Mouse (Mus musculus) embryonic stem cell, embryonic (primary cell): ENCODE results near the gene Gorasp2.

ENCODE experiments used
- CTCF ChIA-PET, 4 experiments: fragments of 300-600 bp in 2 of 4; fragments of 350-600 bp in 2 of 4; sonication (Branson Sonifier 250); formaldehyde crosslinking; loops; one replicate each; lab custom pipeline; 2022; ENCODE audit warnings: inconsistent platforms in 2 of 4; lab: Charles Lee
- POLR2A ChIA-PET, 4 experiments: fragments of 300-600 bp in 2 of 4; fragments of 350-600 bp in 2 of 4; sonication (Branson Sonifier 250); formaldehyde crosslinking; loops; one replicate each; lab custom pipeline; 2022; ENCODE audit warnings: antibody characterized with exemption in 4 of 4, inconsistent platforms in 1 of 4; lab: Charles Lee

The Gorasp2 gene

GRCm38 (mm10) chr2:70660887-70661714, at the start of gene Gorasp2:
TSS of gene Gorasp2 (plus strand) at chr2:70661576.
- POLR2A ChIA-PET: interaction anchor here in 3 of 4 experiments (0.5 to 5.1 kb wide), 34 partner anchors 9 to 673 kb away, joined by 3 to 47 read pairs (median 4); partner anchors contain the start of genes Dcaf17 (in 1 of the 3), Dync1i2 (in 1 of the 3) and Mettl8 (in 1 of the 3)
- CTCF ChIA-PET: interaction anchor here (0.5 to 2.2 kb wide), 30 partner anchors 8 to 1754 kb away, joined by 3 to 13 read pairs (median 4); no protein-coding TSS in a partner anchor

DNA sequence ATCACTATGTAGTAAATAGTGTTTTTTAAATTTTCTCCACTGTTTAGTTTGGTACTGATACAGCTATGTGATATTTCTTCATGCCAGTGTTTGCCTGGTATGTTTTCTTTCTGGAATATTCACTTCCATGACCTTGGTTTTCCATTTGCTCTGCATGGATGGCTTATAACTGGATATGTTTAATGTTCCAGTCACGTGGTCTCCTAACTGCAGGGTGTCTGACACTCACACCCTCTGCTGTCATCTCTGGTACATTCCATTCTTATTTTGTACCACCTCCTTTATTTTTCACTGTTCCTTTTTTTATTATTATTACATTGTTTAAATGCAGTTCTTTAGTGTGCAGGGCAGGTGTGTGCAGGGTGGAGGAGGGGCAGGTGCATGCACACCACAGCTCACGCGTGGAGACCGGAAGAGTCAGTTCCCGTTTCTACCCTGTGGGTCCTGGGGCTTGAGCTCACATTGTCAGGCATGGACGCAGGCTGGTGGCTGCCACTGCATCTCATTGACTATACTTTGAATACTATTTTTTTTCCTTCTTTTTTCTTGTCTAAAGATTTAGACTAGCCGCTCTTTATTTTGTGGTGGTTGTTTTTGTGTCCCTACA, 46.5 kb upstream of the Gorasp2 start:
- POLR2A ChIA-PET: no interaction called here
- CTCF ChIA-PET: no interaction called here

- ChIA-PET CTCF (interaction anchor here in 3 of 4 experiments (0.6 to 1.3 kb wide), 4 partner anchors 49 to 1571 kb away, joined by 3 to 7 read pairs (median 4); no protein-coding TSS in a partner anchor), POLR2A (no interaction called here)
Observed at GRCm38 (mm10) chr2:70616076-70616475, 45.3 kb upstream of the Gorasp2 start.

DNA sequence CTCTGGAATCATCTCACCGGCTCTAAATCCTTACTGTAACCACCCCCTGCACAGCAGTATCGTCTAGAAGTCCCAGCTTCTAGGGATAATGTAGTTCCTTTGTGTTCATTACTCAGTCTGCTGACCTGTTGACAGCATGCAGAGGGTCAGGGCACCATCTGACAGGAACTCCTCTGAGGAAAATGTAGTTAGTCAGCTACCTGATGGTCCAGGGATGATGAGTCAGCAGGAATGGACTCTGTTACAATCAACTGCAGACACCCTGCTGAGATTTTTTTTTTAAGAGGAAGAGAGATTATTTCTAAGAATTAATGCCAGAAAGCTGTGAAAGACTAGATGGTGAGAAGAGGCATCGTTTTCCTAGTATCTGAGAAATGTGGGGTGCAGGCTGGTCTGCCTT, 44.8 kb upstream of the Gorasp2 start:
- POLR2A ChIA-PET: no interaction called here
- CTCF ChIA-PET: interaction anchor here in 3 of 4 experiments (0.7 to 1.3 kb wide), 5 partner anchors 44 to 490 kb away, joined by 3 to 4 read pairs (median 3); no protein-coding TSS in a partner anchor

DNA sequence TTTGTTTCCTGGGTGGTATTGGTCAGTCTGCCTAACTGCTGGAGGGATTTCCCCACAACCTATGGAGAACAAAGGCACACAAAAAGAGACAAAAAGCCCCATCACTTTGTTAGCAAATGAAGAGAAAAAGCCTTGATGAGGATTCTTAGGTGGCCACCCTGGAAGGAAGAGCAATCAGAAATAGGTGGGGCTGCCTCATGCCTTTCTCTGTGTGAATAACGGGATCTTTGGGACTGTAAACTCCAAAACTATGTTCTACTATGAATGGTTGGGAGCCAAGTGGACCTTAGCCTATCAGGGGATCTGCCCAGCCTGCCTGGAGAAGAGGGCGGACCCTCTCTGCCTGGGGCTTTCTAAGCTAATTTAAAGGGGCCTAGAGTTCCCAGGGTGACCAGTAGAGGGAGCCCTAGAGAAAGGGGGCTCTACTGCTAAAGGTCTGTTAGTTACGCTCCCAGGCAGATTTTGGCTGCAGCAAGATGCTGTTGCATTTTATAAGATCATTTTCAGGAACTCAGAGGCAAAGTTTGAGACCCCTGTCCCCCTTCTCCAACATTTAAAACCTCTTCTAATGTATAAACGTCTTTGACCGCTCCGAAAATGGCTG, 42.0 kb upstream of the Gorasp2 start:
- ChIA-PET POLR2A (interaction anchor here (0.7 to 2.2 kb wide), 14 partner anchors 9 to 889 kb away, joined by 3 to 7 read pairs (median 3); partner anchors contain the start of genes Gm26558 (in 1 of the 4) and Gorasp2 (in 1 of the 4)), CTCF (interaction anchor here (0.5 to 2.4 kb wide), 47 partner anchors 11 to 698 kb away, joined by 3 to 30 read pairs (median 4); partner anchors contain the start of genes Gm26558 (in 3 of the 4) and Gorasp2 (in 3 of the 4))

GRCm38 (mm10) chr2:70620225-70620624, 41.2 kb upstream of the Gorasp2 start:
- CTCF ChIA-PET: interaction anchor here (0.6 to 2.4 kb wide), 57 partner anchors 9 to 1045 kb away, joined by 3 to 30 read pairs (median 4); partner anchors contain the start of genes Gm26558 (in 3 of the 4) and Gorasp2 (in 3 of the 4)
- POLR2A ChIA-PET: interaction anchor here (0.6 to 2.2 kb wide), 15 partner anchors 8 to 1445 kb away, joined by 3 to 6 read pairs (median 3); partner anchors contain the start of genes Gm26558 (in 1 of the 4) and Gorasp2 (in 1 of the 4)

- CTCF ChIA-PET: interaction anchor here in 1 of 4 experiments (1.1 kb wide), 1 partner anchor 39 kb away, joined by 3 read pairs; the partner anchor contains the start of genes Gm26558 and Gorasp2
- POLR2A ChIA-PET: interaction anchor here in 1 of 4 experiments (1.0 kb wide), 1 partner anchor 9 kb away, joined by 3 read pairs; no protein-coding TSS in a partner anchor
Observed at GRCm38 (mm10) chr2:70622244-70622643, 39.1 kb upstream of the Gorasp2 start.

DNA sequence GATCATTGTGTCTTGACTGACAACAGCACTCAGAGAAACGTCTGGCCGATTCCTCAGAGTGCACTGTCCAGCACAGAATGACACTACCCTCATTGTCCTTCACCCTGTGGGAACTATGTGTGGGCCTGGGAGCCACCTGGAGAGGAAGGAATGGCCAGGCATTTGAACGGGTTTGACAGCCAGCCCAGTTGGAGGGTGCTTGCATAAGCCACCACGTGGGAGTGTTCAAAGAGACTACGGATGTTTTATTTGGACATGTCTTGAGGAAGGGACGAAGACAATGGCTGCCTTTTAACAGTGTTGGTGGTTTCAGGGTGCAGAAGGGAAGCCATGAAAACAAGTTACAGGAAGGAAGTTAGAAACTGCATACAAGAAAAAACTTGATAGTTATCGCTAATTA, 35.6 kb upstream of the Gorasp2 start:
- CTCF ChIA-PET: no interaction called here
- POLR2A ChIA-PET: no interaction called here

- ChIA-PET CTCF (interaction anchor here in 3 of 4 experiments (0.6 to 4.5 kb wide), 4 partner anchors 8 to 11 kb away, joined by 3 to 30 read pairs (median 12); no protein-coding TSS in a partner anchor), POLR2A (interaction anchor here in 2 of 4 experiments (1.1 to 1.3 kb wide), 4 partner anchors 9 to 33 kb away, joined by 3 to 6 read pairs (median 4); partner anchors contain the start of genes Gorasp2 (in 2 of the 2) and Gm26558 (in 1 of the 2))
Observed at GRCm38 (mm10) chr2:70628397-70628796, 33.0 kb upstream of the Gorasp2 start.

GRCm38 (mm10) chr2:70629339-70629761, 32.0 kb upstream of the Gorasp2 start:
- CTCF ChIA-PET: interaction anchor here in 2 of 4 experiments (1.5 to 4.5 kb wide), 3 partner anchors 9 to 12 kb away, joined by 3 to 30 read pairs (median 8); no protein-coding TSS in a partner anchor
- POLR2A ChIA-PET: interaction anchor here in 2 of 4 experiments (1.1 to 1.3 kb wide), 2 partner anchors 31 to 32 kb away, joined by 4 to 6 read pairs; partner anchors contain the start of genes Gorasp2 (in 2 of the 2) and Gm26558 (in 1 of the 2)

DNA sequence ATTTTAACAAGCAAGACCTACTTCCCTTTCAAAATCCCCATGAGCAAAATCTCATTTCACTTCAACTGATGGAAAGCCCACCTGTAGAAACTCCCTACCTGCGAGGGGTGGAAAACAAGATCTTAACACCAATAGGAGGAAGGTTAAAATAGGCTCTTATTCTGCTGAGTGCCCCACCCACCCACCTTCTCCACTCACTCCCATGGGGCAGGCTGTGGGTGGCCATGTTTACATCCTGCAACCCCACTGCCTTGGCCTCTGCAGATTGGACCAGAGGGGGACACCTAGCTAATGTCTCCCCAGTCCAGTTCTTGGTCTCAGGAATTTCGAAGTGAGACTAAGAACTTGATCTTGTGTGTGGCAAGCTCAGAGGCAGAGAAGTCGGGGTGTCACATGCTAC, 31.5 kb upstream of the Gorasp2 start:
- CTCF ChIA-PET: interaction anchor here in 2 of 4 experiments (0.6 to 4.5 kb wide), 2 partner anchors 10 to 592 kb away, joined by 5 to 30 read pairs; no protein-coding TSS in a partner anchor
- POLR2A ChIA-PET: interaction anchor here in 1 of 4 experiments (1.5 kb wide), 1 partner anchor 10 kb away, joined by 4 read pairs; no protein-coding TSS in a partner anchor

DNA sequence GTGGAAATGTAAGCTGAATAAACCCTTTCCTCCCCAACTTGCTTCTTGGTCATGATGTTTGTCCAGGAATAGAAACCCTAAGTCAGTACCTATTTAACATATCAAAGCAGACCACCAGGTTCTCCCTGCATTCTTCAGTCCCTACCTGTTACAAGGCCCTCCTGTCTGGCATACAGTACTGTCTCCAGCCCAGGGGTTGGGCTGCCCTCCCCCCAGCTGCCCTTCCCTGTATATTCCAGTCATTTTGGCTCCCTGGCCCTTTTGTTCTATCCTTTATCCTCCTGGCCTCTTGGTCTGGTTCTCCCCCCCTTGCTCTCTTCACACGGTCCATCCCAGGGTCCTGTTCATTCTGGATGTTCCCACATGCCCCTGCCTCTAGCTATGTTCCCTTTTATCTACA, 30.1 kb upstream of the Gorasp2 start:
- ChIA-PET POLR2A (interaction anchor here (0.6 to 1.5 kb wide), 7 partner anchors 9 to 64 kb away, joined by 3 to 4 read pairs (median 3); no protein-coding TSS in a partner anchor), CTCF (interaction anchor here in 1 of 4 experiments (4.5 kb wide), 1 partner anchor 11 kb away, joined by 30 read pairs; no protein-coding TSS in a partner anchor)

DNA sequence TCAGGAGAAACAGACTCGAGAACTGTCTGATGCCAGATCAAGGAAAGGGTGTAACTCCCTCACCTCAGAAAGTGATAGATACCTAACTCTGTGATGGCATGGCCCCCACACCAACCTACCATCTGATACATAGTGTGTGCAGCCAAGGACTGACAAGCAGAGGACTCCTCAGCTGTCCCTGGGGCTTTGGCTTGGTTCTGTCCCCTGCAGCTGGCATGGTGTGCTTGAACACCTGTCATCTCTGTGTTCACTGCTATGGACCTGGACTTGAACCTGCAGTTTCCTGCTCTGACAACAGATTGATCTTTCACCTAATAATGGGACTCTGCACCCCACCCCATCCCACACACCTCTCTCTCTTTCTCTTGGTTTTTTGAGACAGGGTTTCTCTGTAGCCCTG, 29.0 kb upstream of the Gorasp2 start:
- POLR2A ChIA-PET: interaction anchor here in 1 of 4 experiments (1.2 kb wide), 1 partner anchor 12 kb away, joined by 3 read pairs; no protein-coding TSS in a partner anchor
- CTCF ChIA-PET: interaction anchor here (0.6 to 4.5 kb wide), 4 partner anchors 12 to 60 kb away, joined by 3 to 30 read pairs (median 10); no protein-coding TSS in a partner anchor

DNA sequence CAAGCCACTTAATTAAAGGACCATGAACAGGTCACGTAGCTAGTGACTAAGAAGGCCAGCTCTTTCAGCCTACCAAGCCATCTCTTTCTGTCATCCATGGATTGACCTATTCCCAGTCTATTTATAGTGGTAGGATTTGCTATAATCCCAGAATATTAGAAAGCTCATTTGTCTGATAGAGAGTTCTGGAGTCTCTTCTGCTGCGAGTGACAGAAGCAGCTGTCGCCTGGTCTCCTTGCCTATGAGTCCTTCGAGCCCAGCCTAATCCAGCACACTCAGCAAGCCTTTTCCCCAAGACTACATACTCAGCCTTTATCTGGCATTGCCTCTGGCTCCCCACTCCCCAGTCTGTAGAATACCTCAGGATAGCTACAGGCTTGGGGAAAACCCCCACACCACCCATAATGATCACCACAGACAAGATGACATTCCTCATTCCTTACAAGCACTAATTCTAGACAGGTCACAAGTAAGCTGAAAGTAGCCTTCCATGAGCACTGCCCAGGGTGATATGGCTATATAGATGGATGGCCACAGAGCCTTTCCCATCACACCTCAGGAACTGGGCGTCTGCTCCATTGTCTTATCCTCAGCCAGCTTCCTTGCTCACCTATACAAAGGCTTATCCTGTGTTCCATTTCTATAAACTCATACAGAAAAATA, 27.2 kb upstream of the Gorasp2 start:
- POLR2A ChIA-PET: interaction anchor here in 1 of 4 experiments (1.2 to 1.6 kb wide), 2 partner anchors 15 to 58 kb away, joined by 3 read pairs; no protein-coding TSS in a partner anchor
- CTCF ChIA-PET: interaction anchor here in 2 of 4 experiments (0.5 to 2.9 kb wide), 3 partner anchors 14 to 25 kb away, joined by 3 to 9 read pairs (median 5); no protein-coding TSS in a partner anchor

DNA sequence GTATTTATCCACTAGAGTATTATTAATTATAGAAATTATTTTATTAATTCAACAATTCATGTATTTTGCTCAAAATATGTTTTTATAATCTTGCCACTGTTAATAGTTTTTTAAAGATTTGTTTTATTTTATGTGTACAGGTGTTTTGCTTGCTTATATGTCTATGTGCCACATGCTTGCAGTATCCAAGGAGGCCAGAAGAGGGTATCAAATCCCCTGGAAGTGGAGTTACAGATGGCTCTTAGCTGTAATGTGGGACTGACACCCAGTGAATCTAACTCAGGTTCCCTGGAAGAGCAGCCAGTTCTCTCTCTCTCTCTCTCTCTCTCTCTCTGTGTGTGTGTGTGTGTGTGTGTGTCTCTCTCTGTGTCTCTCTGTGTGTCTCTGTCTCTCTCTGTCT, 20.4 kb upstream of the Gorasp2 start:
- CTCF ChIA-PET: interaction anchor here in 2 of 4 experiments (0.6 to 1.0 kb wide), 4 partner anchors 19 to 408 kb away, joined by 3 to 5 read pairs (median 4); partner anchors contain the start of genes Gm26558 (in 1 of the 2) and Gorasp2 (in 1 of the 2)
- POLR2A ChIA-PET: interaction anchor here in 1 of 4 experiments (0.6 kb wide), 2 partner anchors 10 to 707 kb away, joined by 3 read pairs; no protein-coding TSS in a partner anchor

DNA sequence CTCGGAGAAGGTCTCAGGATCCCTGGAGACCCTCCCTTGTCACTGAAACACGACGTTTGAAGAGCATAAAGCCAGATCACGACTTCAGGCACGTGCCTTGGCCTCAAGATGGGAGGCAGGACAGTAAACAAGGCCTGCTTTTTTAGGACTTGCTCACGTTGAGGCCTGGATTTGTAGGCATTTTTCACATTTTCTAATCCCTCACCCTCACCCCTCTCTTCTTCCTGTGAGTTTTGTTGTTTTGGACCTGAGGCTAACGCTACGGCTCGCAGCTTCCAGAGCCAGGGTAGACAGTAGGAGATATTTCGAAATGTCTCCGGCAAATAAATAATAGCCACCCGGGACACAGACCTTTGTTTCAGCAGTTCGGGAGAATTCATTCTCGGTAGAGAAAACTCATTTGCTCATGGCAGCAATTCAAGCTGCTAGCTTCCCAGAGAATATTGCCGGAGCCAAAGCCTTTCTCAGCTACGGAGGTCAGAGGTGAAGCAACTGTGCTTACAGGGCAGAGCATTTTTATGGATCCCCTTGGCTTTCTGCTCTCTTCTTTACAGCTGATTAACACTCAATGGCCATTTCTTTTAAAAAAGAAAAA, 18.3 kb upstream of the Gorasp2 start:
- ChIA-PET POLR2A (interaction anchor here in 1 of 4 experiments (0.9 to 1.8 kb wide), 3 partner anchors 18 to 24 kb away, joined by 4 to 7 read pairs (median 6); partner anchors contain the start of genes Gm26558 and Gorasp2), CTCF (interaction anchor here in 1 of 4 experiments (0.5 to 1.4 kb wide), 3 partner anchors 19 to 104 kb away, joined by 3 to 4 read pairs (median 3); partner anchors contain the start of genes Gm26558 and Gorasp2)
